In the genomic region with DNA sequence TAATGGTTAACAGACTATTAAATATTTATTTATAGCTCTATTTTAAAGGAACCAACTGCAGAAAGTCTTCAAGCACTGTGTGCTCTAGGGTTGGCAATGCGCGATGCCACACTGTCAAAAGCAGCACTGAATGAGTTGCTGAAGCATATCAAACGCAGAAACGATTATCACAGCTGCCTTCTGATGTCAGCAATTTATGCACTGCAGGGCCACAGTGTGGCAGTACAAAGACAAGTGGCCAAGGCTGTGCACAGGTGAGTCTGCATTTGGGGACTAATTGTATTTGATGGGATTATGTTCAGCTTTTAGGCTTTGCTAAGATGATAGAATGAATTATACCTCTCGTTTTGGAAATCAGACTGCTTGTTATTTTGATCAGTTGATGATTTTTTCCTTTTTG, we compare ENCODE assay signal across 18 mouse cellular contexts. TPM values are rescaled to one million over a fixed set of nuclear protein-coding genes. Genes with fewer than 3 reads are reported as not detected.
DNase-seq lines count a peak whose midpoint lies in the region; ATAC-seq and TF ChIP-seq lines count a peak whose summit lies in the region.
"Had no signal": no experiment of that assay in that cellular context is flagged by ENCODE, and none has a peak within 500 bp of the region (broad histone marks: within the 10 kb centered on the region; RNA-seq: fewer than 3 reads in every experiment).

No protein-coding gene starts in this region.

- no peak overlapping the region for H3K27ac ChIP-seq in forebrain, embryonic 15.5 days (replicated peaks)
- H3K27ac ChIP-seq in forebrain, embryonic 13.5 days, result no peak overlapping the region
- no peak overlapping the region for H3K27ac ChIP-seq in layer of hippocampus, adult 2 months
- no peak overlapping the region for H3K27ac ChIP-seq in midbrain, embryonic 15.5 days
- H3K27ac ChIP-seq in heart, embryonic 11.5 days (ENCODE audit: low read depth, low read length), result no peak overlapping the region
- H3K27ac ChIP-seq: forebrain, embryonic 10.5 days; gastrocnemius, adult 2 months had no signal

- WGBS in forebrain, embryonic 15.5 days, result 79% methylated on average over 5 of the region's 5 CpGs
- WGBS in forebrain, embryonic 13.5 days, result 79% methylated on average over 5 of the region's 5 CpGs
- WGBS in midbrain, embryonic 15.5 days, result 77% methylated on average over 5 of the region's 5 CpGs
- WGBS in heart, embryonic 11.5 days (ENCODE audit: insufficient replicate concordance), result 90% methylated on average over 5 of the region's 5 CpGs

- no peaks in the 10 kb centered on the region for H3K4me1 ChIP-seq in forebrain, embryonic 15.5 days
- no peaks in the 10 kb centered on the region for H3K4me1 ChIP-seq in forebrain, embryonic 13.5 days
- H3K4me1 ChIP-seq in midbrain, embryonic 15.5 days, result no peaks in the 10 kb centered on the region
- no peaks in the 10 kb centered on the region for H3K4me1 ChIP-seq in heart, embryonic 11.5 days (ENCODE audit: control insufficient read depth, insufficient read depth, low read length)
- H3K4me1 ChIP-seq: forebrain, embryonic 10.5 days had no signal

- H3K4me3 ChIP-seq in forebrain, embryonic 15.5 days, result no peak overlapping the region
- H3K4me3 ChIP-seq in forebrain, embryonic 13.5 days, result no peak overlapping the region
- no peak overlapping the region for H3K4me3 ChIP-seq in layer of hippocampus, adult 2 months
- no peak overlapping the region for H3K4me3 ChIP-seq in midbrain, embryonic 15.5 days
- H3K4me3 ChIP-seq in heart, embryonic 11.5 days (ENCODE audit: low read depth, low read length), result no peak overlapping the region
- H3K4me3 ChIP-seq: forebrain, embryonic 10.5 days; gastrocnemius, adult 2 months; myocyte had no signal

- peaks cover 37% of the 10 kb centered on the region for H3K36me3 ChIP-seq in forebrain, embryonic 15.5 days
- peaks cover 36% of the 10 kb centered on the region for H3K36me3 ChIP-seq in forebrain, embryonic 13.5 days (ENCODE audit: poor library complexity, severe bottlenecking)
- H3K36me3 ChIP-seq in midbrain, embryonic 15.5 days (replicated peaks), result peaks cover 17% of the 10 kb centered on the region
- H3K36me3 ChIP-seq in heart, embryonic 11.5 days (ENCODE audit: control insufficient read depth, insufficient read depth, low read length), result peaks cover 6% of the 10 kb centered on the region

- no peaks in the 10 kb centered on the region for H3K9me3 ChIP-seq in forebrain, embryonic 15.5 days
- H3K9me3 ChIP-seq in forebrain, embryonic 13.5 days (replicated peaks), result no peaks in the 10 kb centered on the region
- no peaks in the 10 kb centered on the region for H3K9me3 ChIP-seq in midbrain, embryonic 15.5 days
- H3K9me3 ChIP-seq in heart, embryonic 11.5 days (replicated peaks; ENCODE audit: control insufficient read depth, low read length), result no peaks in the 10 kb centered on the region
- H3K9me3 ChIP-seq: forebrain, embryonic 10.5 days had no signal

- H3K9ac ChIP-seq in forebrain, embryonic 15.5 days (replicated peaks), result no peak overlapping the region
- no peak overlapping the region for H3K9ac ChIP-seq in forebrain, embryonic 13.5 days
- H3K9ac ChIP-seq in midbrain, embryonic 15.5 days, result no peak overlapping the region
- H3K9ac ChIP-seq in heart, embryonic 11.5 days (ENCODE audit: low read depth, low read length), result no peak overlapping the region
- H3K9ac ChIP-seq: lung, embryonic 14.5 days had no signal

- H3K4me2 ChIP-seq in forebrain, embryonic 15.5 days (replicated peaks), result no peak overlapping the region
- H3K4me2 ChIP-seq in forebrain, embryonic 13.5 days, result no peak overlapping the region
- H3K4me2 ChIP-seq in midbrain, embryonic 15.5 days, result no peak overlapping the region
- no peak overlapping the region for H3K4me2 ChIP-seq in heart, embryonic 11.5 days
- H3K4me2 ChIP-seq: liver, embryonic 11.5 days; lung, embryonic 14.5 days had no signal

- peak; percentile 55; the same call in 1 of the 2 replicates for ATAC-seq in forebrain, embryonic 15.5 days (replicated peaks)
- no peak for ATAC-seq in forebrain, embryonic 13.5 days
- peak; percentile 80 for ATAC-seq in midbrain, embryonic 15.5 days (replicated peaks)
- no peak for ATAC-seq in heart, embryonic 11.5 days (replicated peaks; ENCODE audit: insufficient number of reproducible peaks, low FRiP score, low TSS enrichment)

- no peaks in the 10 kb centered on the region for H3K27me3 ChIP-seq in forebrain, embryonic 15.5 days
- H3K27me3 ChIP-seq in forebrain, embryonic 13.5 days, result no peaks in the 10 kb centered on the region
- no peaks in the 10 kb centered on the region for H3K27me3 ChIP-seq in midbrain, embryonic 15.5 days (replicated peaks)
- H3K27me3 ChIP-seq in heart, embryonic 11.5 days (ENCODE audit: control insufficient read depth, insufficient read depth, low read length), result no peaks in the 10 kb centered on the region

- TF ChIP-seq CTCF in layer of hippocampus, adult 2 months (conservative IDR thresholded peaks at IDR 0.05), result peak; percentile 56

- DNase-seq in layer of hippocampus, adult 2 months (ENCODE audit: low spot score in 2 of 2), result no peak
- no peak for DNase-seq in layer of hippocampus, adult 8-10 months (ENCODE audit: low spot score in 2 of 2)
- peak; percentile 2 for DNase-seq in brain, embryonic 18.5 days (ENCODE audit: low read depth, low spot score)
- DNase-seq in thymus, postnatal 4 days, result no peak
- DNase-seq: gastrocnemius, adult 2 months; heart, adult 18-20 months; kidney, postnatal 36 days; layer of hippocampus, postnatal 36 days; left cerebral cortex, postnatal 4 days; lung, embryonic 14.5 days; right cerebral cortex, postnatal 14 days had no signal

RNA-seq across cellular contexts. Expression of gene Ttc37, which starts 51.9 kb away (rescaled TPM):
- 10.8 TPM in 2 replicates for polyA plus RNA-seq in forebrain, embryonic 15.5 days (2015; fragmentation: Nextera tagmentation; extraction: Ambion mirVana)
- polyA plus RNA-seq in forebrain, embryonic 13.5 days (2015; fragmentation: Nextera tagmentation; extraction: Ambion mirVana), result 9.6 and 10.4 TPM in 2 replicates
- 10 to 100 TPM; 19.8 to 22.2 TPM for total RNA-seq in layer of hippocampus, adult 2 months (2021)
- total RNA-seq in layer of hippocampus, adult 8-10 months (2022), result 10 to 100 TPM; 17.4 to 26.8 (median 21.7) TPM
- polyA plus RNA-seq in midbrain, embryonic 15.5 days (2015; fragmentation: Nextera tagmentation; extraction: Ambion mirVana), result 9.0 and 9.5 TPM in 2 replicates
- polyA plus RNA-seq in heart, embryonic 11.5 days (2014; fragmentation: Nextera tagmentation; extraction: Ambion mirVana), result 12.7 and 14.0 TPM in 2 replicates

RNA-seq across cellular contexts. Expression of gene Arsk, which starts 52.0 kb away (rescaled TPM):
- polyA plus RNA-seq in forebrain, embryonic 15.5 days (2015; fragmentation: Nextera tagmentation; extraction: Ambion mirVana), result 4.4 and 4.7 TPM in 2 replicates
- 4.2 and 6.0 TPM in 2 replicates for polyA plus RNA-seq in forebrain, embryonic 13.5 days (2015; fragmentation: Nextera tagmentation; extraction: Ambion mirVana)
- total RNA-seq in layer of hippocampus, adult 2 months (2021), result 1 to 10 TPM; 5.9 to 7.0 TPM
- total RNA-seq in layer of hippocampus, adult 8-10 months (2022), result 10 to 100 TPM in 3 of 4 experiments, 1 to 10 TPM in 1; 7.7 to 11.5 (median 10.8) TPM
- 3.6 and 4.0 TPM in 2 replicates for polyA plus RNA-seq in midbrain, embryonic 15.5 days (2015; fragmentation: Nextera tagmentation; extraction: Ambion mirVana)
- polyA plus RNA-seq in heart, embryonic 11.5 days (2014; fragmentation: Nextera tagmentation; extraction: Ambion mirVana), result 2.6 and 3.3 TPM in 2 replicates

Comparison
In these comparisons a context has a peak if more than half of its experiments do, and no peak if none do; other contexts are left out.
1. ATAC-seq: peak in forebrain, embryonic 15.5 days (single experiment) and midbrain, embryonic 15.5 days (single experiment); none in forebrain, embryonic 13.5 days (single experiment) and heart, embryonic 11.5 days (single experiment).